Mouse (Mus musculus) heart, adult 18-20 months (tissue): ENCODE results near the gene Scn4a. TPM values are rescaled to one million over a fixed set of nuclear protein-coding genes. Genes with fewer than 3 reads are reported as not detected.
A peak's percentile ranks its signal among the peaks of the same experiment; 100 is the strongest.

Experiments
- DNase-seq, 2 experiments: peaks; one replicate each; pipeline ENCODE4 v3.0.0; 2021 to 2022; ENCODE audit warnings: mixed read lengths in 1 of 2
- total RNA-seq, 2 experiments: library from RNA; stranded (reverse); gene quantifications; 2 replicates each; pipeline ENCODE4 v1.2.3; 2021

Gene Scn4a
- total RNA-seq, 2 experiments from 2014 or later = 22.6 to 23.8 TPM

DNA sequence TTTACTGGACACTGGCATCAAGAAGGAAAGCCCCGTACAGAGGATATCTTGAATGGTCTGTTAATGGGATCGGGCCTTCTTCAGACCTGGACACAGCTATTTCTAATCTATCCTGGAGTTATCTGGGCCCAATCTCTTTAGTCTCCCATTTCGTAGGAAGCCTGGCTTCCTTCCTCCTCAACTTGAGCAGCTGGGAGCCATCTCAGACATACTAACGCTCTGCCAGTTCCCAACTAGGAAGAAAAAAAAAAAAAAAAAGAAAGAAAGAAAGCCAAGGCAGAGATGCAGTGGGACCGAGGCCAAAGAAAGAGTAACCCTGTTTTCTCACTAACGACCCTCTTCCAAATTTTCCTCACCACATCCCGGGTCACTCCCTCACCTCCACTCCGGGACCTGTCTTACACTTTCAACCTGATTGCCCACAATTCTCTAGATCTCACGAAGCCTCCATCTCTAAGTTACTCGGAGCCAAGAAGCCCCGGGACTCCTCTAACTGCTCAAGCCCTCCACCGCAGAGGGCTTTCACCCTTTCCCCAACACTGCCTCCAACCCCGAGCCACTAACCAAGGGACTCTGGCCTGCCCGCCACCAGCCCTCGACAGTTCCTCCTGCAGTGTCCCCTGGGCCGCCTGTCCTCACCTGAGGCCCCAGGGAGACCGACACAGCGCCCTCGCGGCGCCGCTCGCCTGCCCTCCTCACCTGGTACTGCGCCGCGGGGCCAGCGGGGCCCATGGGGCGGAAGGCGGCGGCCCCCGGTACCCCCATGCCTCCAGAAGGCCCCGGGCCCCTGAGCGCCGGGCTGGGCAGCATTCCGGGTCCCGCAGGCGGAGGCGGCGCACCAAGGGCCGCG is 81.1 kb downstream of the Scn4a start:
- DNase-seq = peak; percentile 52 to 72

DNA sequence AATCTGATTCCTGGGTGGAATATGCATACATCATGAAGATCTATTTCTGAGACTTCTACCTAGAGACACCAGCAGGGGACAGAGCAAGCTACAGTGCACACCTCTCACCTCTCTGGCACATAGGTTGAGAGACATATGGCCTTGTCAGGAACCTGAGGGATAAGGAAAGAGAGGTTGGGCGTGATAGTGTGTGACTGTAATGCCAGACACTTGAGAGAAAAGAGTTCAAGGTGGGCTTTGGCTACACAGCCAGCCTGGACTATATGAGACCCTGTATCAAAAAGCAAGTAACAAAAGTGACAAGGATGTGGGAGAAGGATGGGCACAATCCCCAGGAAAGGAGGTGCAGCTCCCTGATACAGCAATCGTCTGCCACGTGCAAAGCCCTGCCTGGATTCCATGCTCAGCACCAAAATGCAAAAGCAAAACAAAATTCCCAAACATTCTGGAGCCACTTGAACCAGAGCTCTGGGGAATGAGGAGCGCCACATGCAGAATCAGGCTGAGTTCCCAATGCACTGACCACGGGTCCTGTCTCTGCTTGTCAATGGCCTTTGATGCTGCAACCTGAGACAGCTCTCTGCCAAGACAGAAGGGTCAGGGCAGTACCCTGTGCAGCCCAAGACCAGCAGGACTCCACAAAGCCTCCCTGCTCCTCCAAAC is 81.8 kb downstream of the Scn4a start:
- no peak for DNase-seq

DNA sequence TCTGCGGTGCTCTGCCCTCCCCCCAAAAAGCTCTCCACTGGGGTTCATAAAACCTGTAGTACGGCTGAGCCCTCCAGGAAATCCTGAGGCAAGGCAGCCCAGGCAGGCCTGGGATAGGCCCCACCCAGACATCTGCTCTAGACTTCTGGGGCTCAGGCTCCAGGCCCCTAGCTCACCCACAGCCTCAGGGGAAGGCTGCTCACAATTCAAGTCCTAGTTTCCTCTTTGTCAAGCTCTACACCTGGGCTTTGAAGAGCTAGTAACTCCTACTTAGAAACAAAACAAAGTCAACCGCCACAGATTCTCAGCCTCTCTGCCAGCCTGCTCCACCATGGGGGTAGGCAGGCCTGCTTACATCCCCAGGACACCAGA is 84.0 kb downstream of the Scn4a start:
- DNase-seq = peak; percentile 50 to 54

Other genes starting within 250 kb of the Scn4a start
- not detected for gene Gm10840, start 192.4 kb downstream of the Scn4a start, total RNA-seq
- 10 to 100 TPM in 1 of 2 experiments, 1 to 10 TPM in 1; 3.5 to 12.3 TPM for gene Limd2, start 192.4 kb downstream of the Scn4a start, total RNA-seq
- 1 to 10 TPM; 6.2 to 8.0 TPM for gene Strada, start 151.1 kb downstream of the Scn4a start, total RNA-seq
- 10 to 100 TPM; 70.0 to 74.0 TPM for gene Ccdc47, start 136.9 kb downstream of the Scn4a start, total RNA-seq
- 10 to 100 TPM; 24.1 to 26.7 TPM for gene Ddx42, start 136.4 kb downstream of the Scn4a start, total RNA-seq
- 10 to 100 TPM; 19.5 to 23.2 TPM for gene Ftsj3, start 97.2 kb downstream of the Scn4a start, total RNA-seq
- gene Psmc5, start 97.1 kb downstream of the Scn4a start, total RNA-seq = 100 to 1,000 TPM; 109 TPM
- 10 to 100 TPM; 12.3 to 19.0 TPM for gene Smarcd2, start 80.3 kb downstream of the Scn4a start, total RNA-seq
- not detected for gene Tcam1, start 76.6 kb downstream of the Scn4a start, total RNA-seq
- gene Gh, start 51.4 kb downstream of the Scn4a start, total RNA-seq = not detected
- gene Cd79b, start 38.5 kb downstream of the Scn4a start, total RNA-seq = 10 to 100 TPM in 1 of 2 experiments, 1 to 10 TPM in 1; 2.0 to 14.1 TPM
- 1 to 10 TPM in 1 of 2 experiments, under 1 TPM in 1; 0.57 to 1.3 TPM for gene Prr29, start 12.2 kb upstream of the Scn4a start, total RNA-seq
- 10 to 100 TPM; 19.2 to 24.5 TPM for gene Icam2, start 34.8 kb upstream of the Scn4a start, total RNA-seq
- gene Ern1, start 134.6 kb upstream of the Scn4a start, total RNA-seq = 10 to 100 TPM; 12.1 to 12.4 TPM